Mouse (Mus musculus) hindbrain, embryonic 11.5 days (tissue): ENCODE data around the gene Paqr5. TPM values are rescaled to one million over a fixed set of nuclear protein-coding genes. Genes with fewer than 3 reads are reported as not detected.
A peak's percentile ranks its signal among the peaks of the same experiment; 100 is the strongest.

Source experiments
- ATAC-seq: fragments of 200-750 bp; cut with Nextera tagmentation; 2 replicates; pipeline ENCODE4 v1.8.0; 2017; ENCODE audit warnings: mild to moderate bottlenecking, moderate TSS enrichment, moderate library complexity; ENCODE audit not compliant: low FRiP score
- DNase-seq: peaks from one replicate; pipeline ENCODE4 v3.0.0-alpha.2; 2015; ENCODE audit warnings: low spot score
- H3K27ac ChIP-seq: fragments of 300-500 bp; sonication (generic); 2 replicates; pipeline ENCODE4 v1.5.1; 2014; ENCODE audit warnings: mild to moderate bottlenecking, low read depth, low read length
- H3K27me3 ChIP-seq: fragments of 300-500 bp; sonication (generic); 2 replicates; pipeline ENCODE4 v1.6.1; 2014; ENCODE audit warnings: mild to moderate bottlenecking, low read length, moderate library complexity, mixed read lengths; ENCODE audit not compliant: control insufficient read depth, insufficient read depth
- H3K36me3 ChIP-seq: fragments of 300-500 bp; sonication (generic); 2 replicates; pipeline ENCODE4 v1.6.1; 2014; ENCODE audit warnings: mild to moderate bottlenecking, low read length, moderate library complexity, mixed read lengths; ENCODE audit not compliant: control insufficient read depth, insufficient read depth
- H3K4me1 ChIP-seq: fragments of 300-500 bp; sonication (generic); replicated peaks from 2 replicates; pipeline ENCODE4 v1.6.1; 2014; ENCODE audit warnings: low read length, mixed read lengths; ENCODE audit not compliant: control insufficient read depth, insufficient read depth
- H3K4me2 ChIP-seq: fragments of 300-500 bp; sonication (generic); replicated peaks from 2 replicates; pipeline ENCODE4 v1.6.1; 2014; ENCODE audit warnings: mild to moderate bottlenecking, low read depth, low read length
- H3K4me3 ChIP-seq: fragments of 300-500 bp; sonication (generic); 2 replicates; pipeline ENCODE4 v1.5.1; 2014; ENCODE audit warnings: low read depth, low read length
- H3K9ac ChIP-seq: fragments of 300-500 bp; sonication (generic); 2 replicates; pipeline ENCODE4 v1.6.1; 2014; ENCODE audit warnings: low read depth, low read length
- H3K9me3 ChIP-seq: fragments of 300-500 bp; sonication (generic); 2 replicates; pipeline ENCODE4 v1.6.1; 2016; ENCODE audit warnings: low read length; ENCODE audit not compliant: control insufficient read depth
- WGBS: fragments of 180-500 bp; shearing (Covaris S2); extraction: QIAGEN DNeasy Blood & Tissue Kit; methylation state at CpG from one replicate; pipeline ENCODE4 v1.1.7; 2014; 5-methylcytosine and 5-hydroxymethylcytosine counted together
- polyA plus RNA-seq: library from polyadenylated mRNA; unstranded; fragments of >200 nt; fragmentation: Nextera tagmentation; extraction: Ambion mirVana; gene quantifications from 2 replicates; pipeline ENCODE4 v1.2.1, GENCODE M21; 2014

The Paqr5 gene
- polyA plus RNA-seq, 1 experiment from 2014 or later = 1.3 TPM

- no peaks in the 10 kb centered on the region for H3K27me3 ChIP-seq
- H3K9ac ChIP-seq = no peak overlapping the region
- H3K36me3 ChIP-seq = no peaks in the 10 kb centered on the region
- H3K9me3 ChIP-seq = no peaks in the 10 kb centered on the region
- no peak overlapping the region for H3K27ac ChIP-seq
- WGBS = 70% methylated on average over 10 of the region's 10 CpGs
- ATAC-seq (no peak), DNase-seq (peak; percentile 49)
- peaks cover 3% of the 10 kb centered on the region for H3K4me1 ChIP-seq
- H3K4me2 ChIP-seq = no peak overlapping the region
- H3K4me3 ChIP-seq = no peak overlapping the region
These were observed 119.7 kb downstream of the Paqr5 start for GRCm38 (mm10) chr9:61906912-61907311.

GRCm38 (mm10) chr9:61905576-61905975 is 121.1 kb downstream of the Paqr5 start:
- Histone ChIP-seq H3K4me1 (peaks cover 3% of the 10 kb centered on the region), H3K36me3 (no peaks in the 10 kb centered on the region), H3K9ac (no peak overlapping the region), H3K27me3 (peaks cover 3% of the 10 kb centered on the region; the same call in 1 of the 2 replicates), H3K9me3 (no peaks in the 10 kb centered on the region), H3K4me3 (no peak overlapping the region), H3K4me2 (no peak overlapping the region), H3K27ac (no peak overlapping the region)
- ATAC-seq = no peak
- no peak for DNase-seq
- 80% methylated on average over 5 of the region's 5 CpGs for WGBS

- Histone ChIP-seq H3K27ac (no peak overlapping the region), H3K9ac (no peak overlapping the region), H3K4me1 (peaks cover 3% of the 10 kb centered on the region), H3K4me3 (no peak overlapping the region), H3K36me3 (no peaks in the 10 kb centered on the region), H3K27me3 (peaks cover 8% of the 10 kb centered on the region; the same call in 1 of the 2 replicates), H3K4me2 (no peak overlapping the region), H3K9me3 (no peaks in the 10 kb centered on the region)
- DNase-seq = no peak
- ATAC-seq = no peak
- WGBS = 59% methylated on average over 7 of the region's 7 CpGs
These were observed 122.5 kb downstream of the Paqr5 start for GRCm38 (mm10) chr9:61904201-61904600.

Other genes with a start within 250 kb of the Paqr5 start
- gene Rplp1, start 112.3 kb downstream of the Paqr5 start, polyA plus RNA-seq = 1,024 and 1,073 TPM in 2 replicates
- 97.2 and 100 TPM in 2 replicates for gene Kif23, start 80.1 kb downstream of the Paqr5 start, polyA plus RNA-seq
- gene Glce, start 95.8 kb upstream of the Paqr5 start, polyA plus RNA-seq = 21.3 and 23.7 TPM in 2 replicates